Mouse (Mus musculus): ENCODE measurements around the gene Camk1. TPM values are rescaled to one million over a fixed set of nuclear protein-coding genes. Genes with fewer than 3 reads are reported as not detected.

The Camk1 gene
- polyA plus RNA-seq, 1 experiment from 2014 or later: 78.0 TPM

DNA sequence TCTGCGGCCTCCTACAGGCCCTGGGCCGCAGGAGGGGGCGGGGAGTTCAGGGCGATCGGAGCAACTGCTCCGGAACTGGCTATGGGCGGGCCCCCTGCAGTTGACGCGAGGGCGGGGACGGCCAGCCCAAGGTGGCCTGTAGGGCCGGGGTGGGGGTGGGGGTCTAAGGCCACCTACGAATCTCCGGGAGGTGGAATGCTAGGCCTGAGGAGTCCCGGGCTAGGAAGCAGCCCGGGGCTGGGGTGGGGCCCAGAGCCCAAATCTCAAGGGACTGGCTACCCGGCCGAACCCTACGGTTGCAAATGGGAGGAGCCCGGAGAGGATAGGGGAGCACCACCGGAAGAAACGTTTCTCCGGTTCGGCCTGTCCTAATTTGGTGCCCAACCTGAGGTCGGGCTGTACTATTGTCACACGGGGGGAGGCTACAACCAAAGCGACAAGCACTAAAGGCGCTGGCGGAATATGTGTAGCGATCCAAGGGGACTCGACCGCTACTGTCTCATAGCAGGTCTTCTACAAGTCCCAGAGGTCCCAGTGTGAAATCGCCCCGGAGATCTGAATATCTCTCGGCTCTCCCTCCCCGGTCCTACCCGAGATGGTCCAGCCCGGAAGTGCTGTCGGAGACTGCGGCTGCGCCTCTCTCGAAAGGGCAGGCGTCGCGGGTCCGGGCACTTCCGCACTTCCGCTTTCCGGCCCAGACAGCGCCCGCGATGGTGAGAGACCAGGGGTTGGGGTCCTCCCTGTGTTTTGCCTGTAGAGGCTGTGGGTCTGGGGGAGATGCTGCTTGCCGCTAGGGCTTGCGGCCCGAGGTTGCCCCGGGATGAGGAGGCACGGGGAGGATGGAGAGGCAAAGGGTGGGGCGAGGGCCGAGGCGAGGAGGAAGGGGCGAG, 34.0 kb upstream of the Camk1 start, which contains the start of the genes Tada3 and Arpc4:
Gene Tada3, minus strand, starts transcription at position 388 of the 890 bp plus-strand sequence.
Gene Arpc4, plus strand, starts transcription at position 620 of the 890 bp plus-strand sequence.
- under 1% methylated on average over 61 of the region's 61 CpGs for WGBS
- Histone ChIP-seq H3K4me2 (peak within 1 kb of the TSS; percentile 89), H3K9ac (peak within 1 kb of the TSS; percentile 92), H3K4me1 (replicated peaks) (peaks cover 27% of the 10 kb centered on the region), H3K9me3 (no peaks in the 10 kb centered on the region), H3K27me3 (no peaks in the 10 kb centered on the region), H3K4me3 (peak within 1 kb of the TSS; percentile 81), H3K27ac (replicated peaks) (peak within 1 kb of the TSS; percentile 93), H3K36me3 (peaks cover 60% of the 10 kb centered on the region)
- peak; percentile 95 for ATAC-seq (ENCODE audit: low read depth)

DNA sequence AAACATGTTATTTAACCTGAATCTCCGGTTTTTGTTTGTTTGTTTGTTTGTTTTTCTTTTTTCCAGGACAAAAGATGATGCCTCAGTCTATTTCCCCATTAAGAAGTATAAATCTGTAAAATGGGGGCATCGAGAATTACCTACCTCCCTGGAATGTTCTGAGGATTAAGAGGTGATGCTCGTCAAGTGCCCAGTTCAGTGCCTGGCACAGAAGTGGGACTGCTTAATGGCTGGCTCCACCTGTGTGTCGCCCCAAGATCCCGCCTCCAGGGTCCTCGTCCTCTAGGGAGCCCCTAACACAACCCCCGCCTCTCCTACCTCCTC, 33.4 kb upstream of the Camk1 start:
- Histone ChIP-seq H3K27ac (replicated peaks) (peak overlapping the region; percentile 93), H3K9ac (peak overlapping the region; percentile 92), H3K4me2 (peak overlapping the region; percentile 89), H3K27me3 (no peaks in the 10 kb centered on the region), H3K4me3 (peak overlapping the region; percentile 81), H3K36me3 (peaks cover 60% of the 10 kb centered on the region), H3K4me1 (replicated peaks) (peaks cover 27% of the 10 kb centered on the region), H3K9me3 (no peaks in the 10 kb centered on the region)
- 12% methylated on average over 7 of the region's 7 CpGs for WGBS
- ATAC-seq (ENCODE audit: low read depth): no peak

DNA sequence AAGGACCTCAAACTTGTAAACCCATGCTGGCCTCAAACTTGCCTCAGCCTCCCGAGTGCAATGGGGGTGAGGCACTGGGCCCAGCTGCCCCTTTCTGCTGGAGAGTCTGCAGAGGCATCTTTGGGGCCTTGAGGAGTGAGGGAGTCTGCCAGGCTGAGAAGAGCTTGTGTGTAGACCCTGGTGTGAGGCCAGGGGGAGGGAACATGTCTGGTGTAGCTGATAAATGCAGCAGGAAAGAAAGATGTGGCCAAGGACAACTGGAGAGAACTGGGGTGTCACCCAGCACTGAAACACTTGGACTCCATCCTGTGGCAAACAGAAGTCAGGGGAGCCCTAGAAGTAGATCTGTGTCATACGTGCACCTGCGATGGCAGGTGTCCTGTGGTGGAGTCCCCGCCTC, 29.7 kb upstream of the Camk1 start:
- Histone ChIP-seq H3K27me3 (no peaks in the 10 kb centered on the region), H3K36me3 (peaks cover 76% of the 10 kb centered on the region), H3K9me3 (no peaks in the 10 kb centered on the region), H3K9ac (no peak overlapping the region), H3K27ac (replicated peaks) (no peak overlapping the region), H3K4me3 (no peak overlapping the region), H3K4me2 (no peak overlapping the region), H3K4me1 (replicated peaks) (peaks cover 13% of the 10 kb centered on the region)
- 89% methylated on average over 4 of the region's 4 CpGs for WGBS
- no peak for ATAC-seq (ENCODE audit: low read depth)

DNA sequence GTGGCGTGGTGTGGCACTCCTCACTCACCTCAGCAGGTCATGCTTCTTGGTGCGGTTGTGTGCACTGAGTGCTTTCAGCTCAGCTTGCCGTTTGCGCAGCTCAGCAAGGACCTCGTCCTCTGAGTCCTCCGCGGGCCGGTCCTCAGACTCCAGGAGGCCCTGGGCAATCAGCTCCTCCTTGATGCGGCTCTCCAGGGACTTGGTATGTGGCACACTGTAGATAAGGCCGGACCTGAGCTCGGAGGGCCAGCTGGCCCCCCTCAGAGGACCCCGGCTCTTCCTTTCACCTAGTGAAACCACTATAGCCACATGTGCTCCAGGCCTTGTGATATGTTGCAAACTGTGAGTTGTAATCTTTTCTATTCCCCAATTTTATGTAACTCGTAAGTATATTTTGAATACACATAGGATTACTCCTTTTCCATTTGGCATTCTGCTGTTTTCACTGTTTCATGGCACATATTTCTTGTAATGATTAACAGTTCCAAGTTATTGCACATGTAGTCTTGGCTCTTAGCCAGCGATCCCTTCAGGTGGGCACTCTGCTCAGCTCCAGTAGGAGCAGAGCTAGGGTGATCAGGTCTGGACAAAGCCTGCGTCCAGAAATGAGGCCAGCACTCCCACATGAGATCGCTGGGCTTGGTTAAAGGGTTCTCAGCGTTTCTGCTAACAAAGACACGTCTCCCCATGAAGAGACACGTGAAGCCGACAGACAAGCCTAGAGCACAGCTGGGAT, 26.6 kb upstream of the Camk1 start:
- H3K4me3 ChIP-seq: no peak overlapping the region
- H3K9me3 ChIP-seq: no peaks in the 10 kb centered on the region
- 93% methylated on average over 20 of the region's 20 CpGs for WGBS
- H3K36me3 ChIP-seq: peaks cover 90% of the 10 kb centered on the region
- H3K4me1 ChIP-seq (replicated peaks): no peaks in the 10 kb centered on the region
- H3K27me3 ChIP-seq: no peaks in the 10 kb centered on the region
- no peak overlapping the region for H3K4me2 ChIP-seq
- no peak overlapping the region for H3K9ac ChIP-seq
- ATAC-seq (ENCODE audit: low read depth): no peak
- H3K27ac ChIP-seq (replicated peaks): no peak overlapping the region

DNA sequence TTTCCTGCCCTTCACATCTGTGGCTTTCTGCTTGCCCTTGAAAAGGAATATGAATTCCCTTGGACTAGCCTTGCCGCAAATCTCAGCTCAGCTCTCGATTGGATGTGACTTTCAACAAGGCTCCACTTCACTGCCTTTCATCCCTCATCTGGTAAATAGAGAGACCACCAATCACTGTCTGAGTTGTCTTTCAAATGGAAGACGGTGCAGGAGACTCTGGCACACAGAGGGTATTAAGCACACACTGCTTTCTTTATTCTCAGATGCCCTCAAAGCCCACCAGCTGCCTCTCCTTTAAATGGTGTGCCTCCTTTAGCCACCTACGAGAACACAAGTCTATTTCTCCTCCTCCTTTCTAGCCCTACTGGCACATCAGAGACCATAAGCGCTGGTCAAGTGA, 24.8 kb upstream of the Camk1 start:
- Histone ChIP-seq H3K27ac (replicated peaks) (0 out of 2 replicates have a peak overlapping the region, but pooled peaks have one; percentile 1), H3K4me3 (no peak overlapping the region), H3K9ac (no peak overlapping the region), H3K27me3 (no peaks in the 10 kb centered on the region), H3K9me3 (no peaks in the 10 kb centered on the region), H3K4me1 (replicated peaks) (no peaks in the 10 kb centered on the region), H3K36me3 (peaks cover 72% of the 10 kb centered on the region), H3K4me2 (no peak overlapping the region)
- ATAC-seq (ENCODE audit: low read depth): 0 out of 2 replicates have a peak, but pooled peaks have one; percentile 32
- 66% methylated on average over 5 of the region's 5 CpGs for WGBS

DNA sequence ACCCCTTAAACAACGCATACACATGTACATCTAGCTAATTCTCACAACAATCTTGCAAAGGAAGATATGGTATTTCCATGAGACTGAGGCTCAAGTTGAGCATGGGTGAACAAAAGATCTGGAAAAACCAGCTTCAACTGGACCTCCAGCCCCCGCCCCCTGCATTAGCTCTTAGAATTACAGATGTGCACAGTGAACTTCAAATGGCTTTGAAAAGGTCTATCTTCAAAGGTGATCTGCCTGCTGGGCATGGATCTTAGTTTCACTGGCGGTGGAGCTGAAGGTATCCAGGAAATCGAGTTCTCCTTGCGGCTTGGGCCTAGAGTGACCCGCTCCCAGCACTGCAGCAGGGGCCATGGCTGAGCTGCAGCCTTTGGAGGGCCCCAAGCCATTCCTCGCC, 24.3 kb upstream of the Camk1 start:
- Histone ChIP-seq H3K27me3 (no peaks in the 10 kb centered on the region), H3K9ac (no peak overlapping the region), H3K36me3 (peaks cover 67% of the 10 kb centered on the region), H3K4me3 (no peak overlapping the region), H3K4me2 (no peak overlapping the region), H3K4me1 (replicated peaks) (no peaks in the 10 kb centered on the region), H3K9me3 (no peaks in the 10 kb centered on the region), H3K27ac (replicated peaks) (no peak overlapping the region)
- no peak for ATAC-seq (ENCODE audit: low read depth)
- 88% methylated on average over 7 of the region's 7 CpGs for WGBS

DNA sequence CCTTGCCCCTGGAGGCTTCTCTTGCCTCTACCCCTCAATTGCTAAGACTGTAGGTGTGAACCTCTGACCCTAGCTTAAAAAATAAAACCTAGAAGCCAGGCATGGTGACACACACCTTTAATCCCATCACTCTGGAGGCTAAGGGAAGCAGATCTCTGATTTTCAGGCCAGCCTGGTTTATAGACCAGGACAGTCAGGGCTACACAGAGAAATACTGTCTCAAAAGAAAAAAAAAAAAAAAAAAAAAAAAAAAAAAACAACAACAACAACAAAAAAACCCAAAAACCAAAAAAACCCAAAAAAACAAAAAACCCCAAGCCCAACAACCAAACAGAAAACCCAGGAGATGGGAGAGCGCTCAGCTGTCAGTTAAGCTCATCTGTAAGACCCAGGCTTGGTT, 23.8 kb upstream of the Camk1 start:
- 100% methylated on average over 1 of the region's 1 CpGs for WGBS
- no peak overlapping the region for H3K27ac ChIP-seq (replicated peaks)
- H3K4me3 ChIP-seq: no peak overlapping the region
- H3K27me3 ChIP-seq: no peaks in the 10 kb centered on the region
- H3K4me2 ChIP-seq: no peak overlapping the region
- no peaks in the 10 kb centered on the region for H3K4me1 ChIP-seq (replicated peaks)
- H3K36me3 ChIP-seq: peaks cover 62% of the 10 kb centered on the region
- ATAC-seq (ENCODE audit: low read depth): no peak
- H3K9me3 ChIP-seq: no peaks in the 10 kb centered on the region
- no peak overlapping the region for H3K9ac ChIP-seq

DNA sequence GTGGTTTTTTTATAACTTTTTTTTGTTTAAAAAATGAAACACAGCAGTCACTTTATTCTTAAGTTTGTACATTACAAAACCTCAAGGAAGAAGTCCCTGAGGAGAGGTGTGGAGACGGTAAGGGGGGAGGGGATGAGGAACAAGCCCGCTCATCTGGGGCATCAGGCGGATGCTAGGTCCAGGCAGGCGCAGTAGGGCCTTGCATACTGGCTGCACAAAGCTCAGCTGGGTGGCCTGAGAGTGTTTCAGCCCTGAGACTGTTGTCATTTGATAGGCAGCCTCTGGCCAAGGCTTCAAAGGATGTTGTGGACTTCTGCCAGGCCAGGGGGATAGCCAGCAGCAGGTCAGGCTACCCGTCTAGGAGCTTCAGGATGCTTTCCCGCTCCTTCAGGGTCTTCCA, 22.9 kb upstream of the Camk1 start:
- no peak for ATAC-seq (ENCODE audit: low read depth)
- H3K4me1 ChIP-seq (replicated peaks): no peaks in the 10 kb centered on the region
- no peak overlapping the region for H3K4me2 ChIP-seq
- H3K36me3 ChIP-seq: peaks cover 52% of the 10 kb centered on the region
- H3K9ac ChIP-seq: no peak overlapping the region
- H3K27ac ChIP-seq (replicated peaks): no peak overlapping the region
- no peaks in the 10 kb centered on the region for H3K27me3 ChIP-seq
- no peaks in the 10 kb centered on the region for H3K9me3 ChIP-seq
- no peak overlapping the region for H3K4me3 ChIP-seq
- WGBS: 91% methylated on average over 6 of the region's 6 CpGs

DNA sequence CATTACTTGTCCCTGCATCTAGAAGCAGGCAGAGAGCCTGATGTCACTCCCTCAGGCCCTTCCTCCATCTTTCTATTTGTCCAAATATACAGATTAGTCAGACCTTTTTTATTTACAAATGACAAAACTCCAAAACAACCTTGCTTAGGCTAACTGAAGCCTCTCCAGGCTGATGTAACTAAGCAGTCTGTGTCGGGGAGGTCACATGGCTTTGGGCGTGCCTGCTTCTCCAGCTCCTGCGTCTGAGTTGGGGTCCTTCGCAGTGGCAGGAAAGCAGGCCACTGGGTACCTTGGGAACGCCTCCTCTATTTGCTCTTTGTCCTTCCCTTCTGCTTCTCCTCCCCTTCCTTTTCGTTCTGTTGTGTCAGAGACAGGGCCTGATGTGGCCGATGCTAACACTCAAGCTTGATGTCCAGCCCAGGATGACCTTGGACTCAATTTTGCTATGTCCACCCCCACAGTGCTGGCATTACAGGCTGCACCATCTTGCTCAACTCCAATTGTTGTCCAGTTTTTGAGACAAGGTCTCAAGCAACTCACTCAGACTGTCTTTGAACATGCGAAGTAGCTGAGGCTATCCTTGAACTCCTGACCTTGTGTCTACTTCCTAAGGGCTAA, 20.8 kb upstream of the Camk1 start:
- no peaks in the 10 kb centered on the region for H3K9me3 ChIP-seq
- H3K27ac ChIP-seq (replicated peaks): no peak overlapping the region
- no peak overlapping the region for H3K4me2 ChIP-seq
- ATAC-seq (ENCODE audit: low read depth): no peak
- no peak overlapping the region for H3K9ac ChIP-seq
- WGBS: 68% methylated on average over 8 of the region's 8 CpGs
- H3K4me3 ChIP-seq: no peak overlapping the region
- H3K36me3 ChIP-seq: peaks cover 32% of the 10 kb centered on the region
- H3K27me3 ChIP-seq: no peaks in the 10 kb centered on the region
- H3K4me1 ChIP-seq (replicated peaks): no peaks in the 10 kb centered on the region

DNA sequence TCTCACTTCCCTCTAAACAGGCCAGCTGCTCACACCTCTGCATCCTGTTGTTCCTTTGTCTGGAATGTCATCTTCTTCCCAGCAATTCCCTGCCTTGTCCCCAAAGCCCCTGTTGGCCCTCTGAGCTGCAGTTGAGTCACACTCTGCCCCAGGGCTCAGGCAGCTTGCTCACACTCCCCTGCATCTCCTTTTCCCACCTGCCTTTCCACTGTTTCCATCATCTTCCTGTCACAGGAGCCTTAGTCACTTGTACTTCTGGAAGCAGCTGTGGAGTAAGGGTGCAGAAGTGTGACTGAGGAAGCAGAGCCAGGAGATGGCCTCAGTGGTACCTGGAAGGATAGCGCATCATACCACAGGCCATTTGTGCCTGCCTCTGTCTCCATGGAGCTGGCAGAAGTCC, 18.5 kb upstream of the Camk1 start:
- Histone ChIP-seq H3K36me3 (peaks cover 11% of the 10 kb centered on the region), H3K27me3 (no peaks in the 10 kb centered on the region), H3K4me1 (replicated peaks) (no peaks in the 10 kb centered on the region), H3K27ac (replicated peaks) (no peak overlapping the region), H3K4me2 (no peak overlapping the region), H3K9ac (no peak overlapping the region), H3K9me3 (no peaks in the 10 kb centered on the region), H3K4me3 (no peak overlapping the region)
- 100% methylated on average over 1 of the region's 1 CpGs for WGBS
- ATAC-seq (ENCODE audit: low read depth): no peak

DNA sequence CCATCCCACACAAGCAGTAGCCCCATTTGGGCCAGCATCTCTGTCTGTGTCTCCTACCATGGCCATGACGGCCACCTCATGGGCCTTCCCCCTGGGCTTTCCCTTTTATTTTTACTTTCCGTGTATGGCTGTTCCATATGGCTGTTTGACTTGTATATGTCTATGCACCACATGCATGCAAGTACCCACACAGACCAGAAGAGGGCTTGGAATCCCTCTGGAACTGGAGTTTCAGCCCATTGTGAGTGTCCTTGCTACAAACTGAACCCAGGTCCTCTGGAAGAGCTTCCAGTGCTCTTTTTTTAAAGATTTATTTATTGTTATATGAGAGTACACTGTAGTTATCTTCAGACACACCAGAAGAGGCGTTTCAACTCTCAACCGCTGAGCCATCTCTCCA, 17.7 kb upstream of the Camk1 start:
- no peak overlapping the region for H3K4me3 ChIP-seq
- H3K4me1 ChIP-seq (replicated peaks): no peaks in the 10 kb centered on the region
- no peaks in the 10 kb centered on the region for H3K9me3 ChIP-seq
- no peaks in the 10 kb centered on the region for H3K27me3 ChIP-seq
- no peak for ATAC-seq (ENCODE audit: low read depth)
- WGBS: 75% methylated on average over 4 of the region's 4 CpGs
- peaks cover 4% of the 10 kb centered on the region; the same call in 1 of the 2 replicates for H3K36me3 ChIP-seq
- no peak overlapping the region for H3K4me2 ChIP-seq
- H3K27ac ChIP-seq (replicated peaks): no peak overlapping the region
- H3K9ac ChIP-seq: no peak overlapping the region

DNA sequence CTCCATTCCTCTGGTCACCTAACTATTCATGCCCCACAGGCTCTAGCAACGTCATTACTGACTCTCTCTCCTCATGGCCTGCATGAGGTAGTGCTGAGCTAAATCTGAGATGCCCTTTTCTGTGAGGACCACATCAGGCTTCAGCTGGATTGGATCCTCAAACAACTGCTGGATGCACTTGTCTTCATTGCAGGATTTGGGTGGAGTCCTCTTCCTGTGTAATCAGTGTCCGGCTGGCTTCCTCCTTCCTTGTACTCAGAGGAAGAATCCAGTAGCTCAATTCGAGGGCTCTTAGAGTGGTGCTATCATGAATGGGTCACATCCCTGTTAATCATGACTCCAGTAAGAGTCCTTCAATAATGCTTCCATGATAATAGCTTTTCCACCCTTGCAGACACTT, 9.9 kb upstream of the Camk1 start:
- 77% methylated on average over 3 of the region's 3 CpGs for WGBS
- H3K36me3 ChIP-seq: no peaks in the 10 kb centered on the region
- no peak overlapping the region for H3K4me2 ChIP-seq
- no peaks in the 10 kb centered on the region for H3K9me3 ChIP-seq
- no peak overlapping the region for H3K4me3 ChIP-seq
- H3K9ac ChIP-seq: no peak overlapping the region
- no peaks in the 10 kb centered on the region for H3K4me1 ChIP-seq (replicated peaks)
- H3K27me3 ChIP-seq: no peaks in the 10 kb centered on the region
- H3K27ac ChIP-seq (replicated peaks): no peak overlapping the region
- no peak for ATAC-seq (ENCODE audit: low read depth)
